Mouse (Mus musculus) cerebellum, adult 9-10 months (tissue): ENCODE measurements around the gene Spata21.

Experiments used
- DNase-seq: peaks from one replicate; pipeline ENCODE4 v3.0.0; 2022

The Spata21 gene

GRCm38 (mm10) chr4:141159666-141160065 is 71.5 kb downstream of the Spata21 start:
- no peak for DNase-seq

GRCm38 (mm10) chr4:141160193-141160592 is 72.1 kb downstream of the Spata21 start:
- no peak for DNase-seq

GRCm38 (mm10) chr4:141161699-141162208 is 73.6 kb downstream of the Spata21 start:
- DNase-seq, result no peak
